Mouse (Mus musculus): ENCODE data around the gene Gmeb2. TPM values are rescaled to one million over a fixed set of nuclear protein-coding genes. Genes with fewer than 3 reads are reported as not detected.

The Gmeb2 gene
- total RNA-seq, 2 experiments from 2014 or later, result 17.9 to 18.1 TPM

DNA sequence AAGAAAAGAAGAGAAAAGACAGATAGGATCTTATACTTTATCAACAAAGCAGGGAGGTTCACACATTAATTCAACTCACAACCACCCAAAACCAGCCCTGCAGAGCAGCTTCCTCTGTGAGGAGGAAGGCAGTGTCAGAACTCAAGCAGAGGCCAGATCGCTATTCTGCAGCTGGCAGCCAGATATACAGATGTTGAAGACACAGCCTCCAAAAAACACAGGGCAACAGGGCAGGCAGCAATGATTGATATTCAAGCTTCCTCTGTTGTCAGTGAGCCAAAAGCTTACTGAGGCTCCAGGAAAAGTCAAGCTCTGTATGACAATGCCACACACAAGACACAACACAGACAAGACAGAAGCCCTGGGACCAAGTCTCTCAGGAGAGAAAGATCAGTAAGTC, 11.1 kb downstream of the Gmeb2 start:
- DNase-seq (ENCODE audit: low spot score in 2 of 2), result no peak

DNA sequence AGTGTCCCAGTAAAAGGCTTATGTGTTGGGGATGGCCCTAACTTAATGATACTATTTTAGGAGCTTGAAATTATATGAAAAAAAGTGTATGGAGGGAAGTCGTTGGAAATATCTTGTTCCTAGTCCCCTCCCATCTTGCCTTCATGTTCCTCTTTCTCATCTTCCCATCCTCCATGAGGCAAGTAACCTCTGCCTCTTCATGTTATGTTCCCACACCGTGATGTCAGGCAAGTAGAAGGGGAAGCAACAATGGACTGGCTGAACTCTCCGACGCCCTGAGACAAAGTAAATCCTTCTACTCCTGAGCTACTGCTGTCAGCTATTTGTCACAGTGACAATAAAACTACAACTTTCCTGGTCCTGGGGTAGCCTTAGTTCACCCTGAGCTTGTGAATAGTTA, 13.2 kb downstream of the Gmeb2 start:
- DNase-seq (ENCODE audit: low spot score in 2 of 2), result no peak

GRCm38 (mm10) chr2:181273829-181274228, 14.0 kb downstream of the Gmeb2 start:
- no peak for DNase-seq (ENCODE audit: low spot score in 2 of 2)

GRCm38 (mm10) chr2:181272092-181272491, 15.7 kb downstream of the Gmeb2 start:
- no peak for DNase-seq (ENCODE audit: low spot score in 2 of 2)

DNA sequence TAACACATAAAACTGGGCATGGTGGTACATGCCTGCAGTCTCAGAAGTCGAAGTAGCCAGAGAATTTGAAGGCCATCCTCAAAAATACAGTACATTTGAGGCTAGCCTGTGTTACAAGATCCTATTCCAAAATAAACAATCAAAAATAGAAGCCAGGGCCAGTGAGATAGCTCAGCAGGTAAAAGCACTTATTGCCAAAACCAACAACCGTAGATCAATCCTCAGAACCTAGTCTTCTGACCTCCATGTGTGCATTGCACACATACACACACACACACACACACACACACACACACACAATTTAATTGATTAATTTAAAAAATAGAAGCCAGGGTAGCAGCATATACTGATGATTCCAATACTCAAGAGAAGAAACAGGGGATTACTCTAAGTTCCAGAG, 21.0 kb downstream of the Gmeb2 start:
- no peak for DNase-seq (ENCODE audit: low spot score in 2 of 2)

DNA sequence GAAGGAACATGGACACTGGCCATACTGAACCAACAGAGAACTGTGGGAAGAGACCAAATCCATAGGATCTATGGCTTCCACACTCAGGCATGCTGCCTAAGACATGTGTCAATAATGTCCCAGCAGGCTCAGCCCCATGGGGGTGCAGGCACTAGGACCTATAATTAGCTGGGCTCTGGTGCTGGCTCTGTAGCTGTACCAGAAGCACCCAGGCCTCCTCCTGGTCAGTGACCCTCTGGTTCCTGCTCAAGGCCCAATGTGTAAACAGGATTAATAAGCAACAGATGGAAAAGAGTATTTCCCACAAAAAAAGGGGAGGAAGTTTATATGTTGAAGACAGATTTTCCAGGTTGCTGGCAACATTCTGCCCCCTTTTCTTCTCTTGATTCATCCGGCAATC, 34.6 kb downstream of the Gmeb2 start:
- DNase-seq (ENCODE audit: low spot score in 2 of 2), result no peak

GRCm38 (mm10) chr2:181251841-181252240, 36.0 kb downstream of the Gmeb2 start:
- DNase-seq (ENCODE audit: low spot score in 2 of 2), result no peak

- DNase-seq (ENCODE audit: low spot score in 2 of 2), result no peak
These were observed 38.6 kb downstream of the Gmeb2 start for GRCm38 (mm10) chr2:181249217-181249616.

GRCm38 (mm10) chr2:181245031-181245430, 42.8 kb downstream of the Gmeb2 start:
- DNase-seq (ENCODE audit: low spot score in 2 of 2), result no peak

- no peak for DNase-seq (ENCODE audit: low spot score in 2 of 2)
These were observed 44.0 kb downstream of the Gmeb2 start for GRCm38 (mm10) chr2:181243706-181244394.

GRCm38 (mm10) chr2:181242314-181242665, 45.5 kb downstream of the Gmeb2 start:
- DNase-seq (ENCODE audit: low spot score in 2 of 2), result no peak

GRCm38 (mm10) chr2:181241602-181242313, 46.1 kb downstream of the Gmeb2 start, which contains the start of gene Helz2:
Helz2 (minus strand) TSS chr2:181242027.
- DNase-seq (ENCODE audit: low spot score in 2 of 2), result no peak

GRCm38 (mm10) chr2:181240806-181241440, 46.9 kb downstream of the Gmeb2 start:
- DNase-seq (ENCODE audit: low spot score in 2 of 2), result no peak

GRCm38 (mm10) chr2:181239261-181239660, 48.6 kb downstream of the Gmeb2 start:
- DNase-seq (ENCODE audit: low spot score in 2 of 2), result no peak

GRCm38 (mm10) chr2:181238861-181239260, 49.0 kb downstream of the Gmeb2 start:
- no peak for DNase-seq (ENCODE audit: low spot score in 2 of 2)

DNA sequence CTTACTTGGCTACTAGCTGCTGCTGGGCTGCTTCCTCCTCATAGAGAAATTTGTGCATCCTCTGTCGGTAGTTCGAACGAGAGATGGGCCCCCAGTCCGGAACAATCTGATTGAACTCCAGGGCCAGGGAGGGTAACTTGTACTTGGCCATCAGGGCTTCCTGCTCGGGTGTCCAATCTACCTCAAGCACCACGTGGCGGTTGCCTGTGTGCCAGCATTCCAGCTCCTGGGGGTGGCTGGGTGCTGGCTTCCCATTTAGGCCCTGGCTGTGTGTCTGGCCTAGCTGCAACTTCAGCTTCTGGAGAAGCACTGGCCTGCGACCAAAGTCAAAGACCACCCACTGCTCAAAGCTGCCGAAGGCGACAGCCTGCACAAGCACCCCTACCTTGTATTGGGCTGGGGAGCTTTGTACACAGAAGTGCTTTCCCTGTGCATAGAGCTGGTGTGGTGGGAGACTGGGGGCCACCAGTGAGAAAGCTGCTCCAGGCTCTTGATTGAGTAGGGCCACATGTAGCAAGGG, 49.7 kb downstream of the Gmeb2 start:
- no peak for DNase-seq (ENCODE audit: low spot score in 2 of 2)

DNA sequence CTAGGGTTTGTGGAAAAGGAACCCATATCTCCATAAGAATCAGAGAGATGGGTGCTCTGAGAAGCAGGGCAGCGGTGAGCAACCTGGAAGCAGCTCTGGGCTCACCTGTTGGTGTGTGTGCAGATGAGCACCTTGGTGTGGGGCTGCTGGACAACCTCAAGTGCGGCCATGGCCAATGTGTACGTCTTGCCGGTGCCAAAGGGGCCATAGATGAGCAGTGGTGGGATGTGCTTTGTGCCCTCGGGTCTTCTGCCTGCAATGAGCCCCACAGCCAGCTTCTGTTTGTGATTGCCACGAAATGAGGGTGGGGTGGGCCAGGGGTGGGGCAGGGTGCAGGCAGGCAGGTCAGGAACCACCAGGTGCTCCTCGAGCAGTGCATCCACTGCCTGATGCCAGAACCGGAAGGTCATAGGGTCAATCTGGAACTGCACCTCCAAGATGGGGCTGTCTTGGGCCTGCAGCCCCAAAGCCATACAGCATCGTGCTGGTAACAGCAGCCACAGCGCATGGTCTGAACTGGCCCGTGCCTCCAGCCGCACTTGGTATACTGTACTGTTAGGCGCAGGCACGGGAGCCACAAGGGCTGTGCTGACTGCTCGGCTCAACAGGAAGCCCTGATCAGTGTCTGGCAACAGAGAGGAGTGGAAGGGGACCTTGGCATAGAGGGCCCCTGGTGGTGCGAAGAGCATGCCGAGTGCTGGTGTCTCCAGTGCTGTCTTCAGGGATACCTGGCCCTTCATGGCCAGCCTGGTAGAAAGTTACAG, 50.4 kb downstream of the Gmeb2 start:
- no peak for DNase-seq (ENCODE audit: low spot score in 2 of 2)

DNA sequence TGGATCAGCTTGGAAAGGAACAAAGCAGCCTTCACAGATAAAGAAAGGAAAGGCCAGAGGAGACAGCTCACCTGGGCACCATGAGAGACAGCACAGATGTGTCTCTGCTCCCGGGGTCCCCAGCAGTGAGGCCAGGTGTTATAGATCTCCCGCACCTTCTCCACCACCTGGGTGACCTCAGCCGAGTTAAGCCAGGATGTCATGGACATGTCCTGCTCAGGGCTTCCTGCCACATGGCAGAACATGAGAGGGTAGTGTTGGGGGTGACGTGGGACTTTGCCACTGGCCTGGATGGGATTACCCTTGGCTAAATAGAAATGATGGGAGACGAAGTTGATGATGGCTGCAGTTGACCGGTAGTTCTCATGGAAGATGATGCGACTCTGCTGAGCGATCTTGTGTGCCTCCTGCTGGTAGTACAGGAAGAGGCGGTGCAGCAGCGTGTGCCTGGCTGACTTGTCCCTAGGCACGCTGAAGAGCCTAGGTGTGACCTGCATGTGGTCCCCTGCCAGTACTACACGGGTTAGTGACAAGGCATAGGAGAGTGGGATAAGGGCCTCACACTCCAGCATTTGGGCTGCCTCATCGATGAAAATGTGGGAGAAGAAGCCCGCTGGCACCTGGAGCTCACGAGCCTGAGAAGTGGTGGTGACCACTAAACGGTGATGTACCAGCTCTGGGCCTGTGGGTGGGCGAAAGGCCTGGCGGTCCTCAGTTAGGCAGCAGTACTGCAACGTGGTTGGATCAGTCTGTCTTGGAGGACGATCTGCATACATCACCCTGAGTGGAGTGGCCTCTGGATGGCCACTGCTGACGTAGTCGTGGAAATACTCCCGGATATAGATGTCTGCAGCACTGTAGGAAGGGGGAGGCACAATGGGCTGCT, 51.9 kb downstream of the Gmeb2 start:
- no peak for DNase-seq (ENCODE audit: low spot score in 2 of 2)

GRCm38 (mm10) chr2:181234680-181235079, 53.2 kb downstream of the Gmeb2 start:
- DNase-seq (ENCODE audit: low spot score in 2 of 2), result no peak

DNA sequence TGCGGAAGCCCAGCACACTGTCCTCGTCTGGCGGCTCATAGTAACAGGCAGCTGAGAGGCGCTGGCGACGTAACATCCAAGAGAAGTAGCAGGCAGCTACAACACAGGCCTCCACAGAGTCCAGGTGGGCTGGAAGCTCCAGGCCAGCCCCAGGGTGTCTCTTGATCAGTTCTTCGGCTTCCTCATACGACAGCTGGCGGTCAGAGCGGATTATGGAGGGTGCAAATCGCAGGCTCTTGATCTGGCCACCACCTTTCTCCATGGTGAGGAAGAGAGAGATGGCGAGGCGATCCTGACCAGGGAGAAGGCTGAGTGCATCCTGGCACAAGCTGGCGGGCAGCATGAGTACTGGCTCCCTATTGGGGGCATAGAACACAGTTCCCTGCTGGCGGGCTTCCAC, 54.4 kb downstream of the Gmeb2 start:
- DNase-seq (ENCODE audit: low spot score in 2 of 2), result no peak
